Mouse (Mus musculus) cerebral cortex, adult 2 months (tissue): ENCODE measurements around the gene Rnf32.

ENCODE experiments used
- WGBS: fragments of 180-500 bp; shearing (Covaris S2); methylation state at CpG from one replicate; pipeline ENCODE4 v1.1.7; 2018; 5-methylcytosine and 5-hydroxymethylcytosine counted together

The Rnf32 gene

GRCm38 (mm10) chr5:29195570-29196263, at the start of gene Rnf32:
Rnf32 (plus strand) TSS chr5:29195992.
- WGBS = under 1% methylated on average over 69 of the region's 70 CpGs

- 58% methylated on average over 4 of the region's 4 CpGs for WGBS
These were observed 45.6 kb upstream of the Rnf32 start for GRCm38 (mm10) chr5:29150146-29150545.

- 42% methylated on average over 1 of the region's 1 CpGs for WGBS
These were observed 35.9 kb upstream of the Rnf32 start for GRCm38 (mm10) chr5:29159849-29160248.

GRCm38 (mm10) chr5:29166947-29167346, 28.8 kb upstream of the Rnf32 start:
- WGBS = 77% methylated on average over 2 of the region's 2 CpGs

GRCm38 (mm10) chr5:29170193-29170592, 25.6 kb upstream of the Rnf32 start:
- WGBS = 78% methylated on average over 6 of the region's 6 CpGs

- WGBS = 83% methylated on average over 5 of the region's 5 CpGs
These were observed 9.0 kb upstream of the Rnf32 start for GRCm38 (mm10) chr5:29186798-29187197.

- 4% methylated on average over 9 of the region's 9 CpGs for WGBS
These were observed 592 bp upstream of the Rnf32 start for GRCm38 (mm10) chr5:29195231-29195569.

GRCm38 (mm10) chr5:29196264-29196658, 469 bp downstream of the Rnf32 start:
- 5% methylated on average over 12 of the region's 12 CpGs for WGBS

- 86% methylated on average over 4 of the region's 4 CpGs for WGBS
These were observed 1.4 kb downstream of the Rnf32 start for GRCm38 (mm10) chr5:29197187-29197586.

- WGBS = 66% methylated on average over 4 of the region's 4 CpGs
These were observed 3.2 kb downstream of the Rnf32 start for GRCm38 (mm10) chr5:29198960-29199488.

GRCm38 (mm10) chr5:29199868-29200267, 4.1 kb downstream of the Rnf32 start:
- WGBS = 66% methylated on average over 3 of the region's 3 CpGs

- whole genome bisulfite sequencing = 78% methylated on average over 5 of the region's 5 CpGs
These were observed 9.9 kb downstream of the Rnf32 start for GRCm38 (mm10) chr5:29205690-29206089.

GRCm38 (mm10) chr5:29211980-29212555, 16.3 kb downstream of the Rnf32 start:
- WGBS = 82% methylated on average over 4 of the region's 4 CpGs

- 86% methylated on average over 3 of the region's 3 CpGs for WGBS
These were observed 22.2 kb downstream of the Rnf32 start for GRCm38 (mm10) chr5:29217997-29218396.

- WGBS = 93% methylated on average over 7 of the region's 7 CpGs
These were observed 28.3 kb downstream of the Rnf32 start for GRCm38 (mm10) chr5:29224089-29224488.

- WGBS = 72% methylated on average over 2 of the region's 2 CpGs
These were observed 34.7 kb downstream of the Rnf32 start for GRCm38 (mm10) chr5:29230481-29230880.

- 50% methylated on average over 1 of the region's 1 CpGs for WGBS
These were observed 49.0 kb downstream of the Rnf32 start for GRCm38 (mm10) chr5:29244769-29245168.

- 53% methylated on average over 8 of the region's 8 CpGs for WGBS
These were observed 55.2 kb downstream of the Rnf32 start for GRCm38 (mm10) chr5:29250795-29251495.

- 73% methylated on average over 1 of the region's 1 CpGs for WGBS
These were observed 55.7 kb downstream of the Rnf32 start for GRCm38 (mm10) chr5:29251496-29251873.

GRCm38 (mm10) chr5:29253876-29254275, 58.1 kb downstream of the Rnf32 start:
- 38% methylated on average over 2 of the region's 2 CpGs for WGBS

- 52% methylated on average over 4 of the region's 4 CpGs for WGBS
These were observed 75.1 kb downstream of the Rnf32 start for GRCm38 (mm10) chr5:29270879-29271278.

- WGBS = 86% methylated on average over 2 of the region's 2 CpGs
These were observed 77.6 kb downstream of the Rnf32 start for GRCm38 (mm10) chr5:29273426-29273825.
